Mouse (Mus musculus): Measurements from ENCODE around the gene Abca7. TPM values are rescaled to one million over a fixed set of nuclear protein-coding genes. Genes with fewer than 3 reads are reported as not detected.

Abca7 gene
- polyA plus RNA-seq, 1 experiment from 2014 or later, result 2.2 TPM

- H3K4me3 ChIP-seq, result peak overlapping the region; percentile 51
- peaks cover 31% of the 10 kb centered on the region for H3K36me3 ChIP-seq
- WGBS, result under 1% methylated on average over 35 of the region's 35 CpGs
- no peaks in the 10 kb centered on the region for H3K9me3 ChIP-seq
- peaks cover 16% of the 10 kb centered on the region for H3K4me1 ChIP-seq
- peaks cover 28% of the 10 kb centered on the region for H3K27me3 ChIP-seq
- peak overlapping the region; percentile 66 for H3K27ac ChIP-seq
- H3K9ac ChIP-seq, result peak overlapping the region; percentile 64
- H3K4me2 ChIP-seq, result peak overlapping the region; percentile 82
- peak; percentile 45; the same call in 1 of the 2 replicates for ATAC-seq (ENCODE audit: insufficient number of reproducible peaks, insufficient read depth, low FRiP score, low TSS enrichment, low read depth)
Observed at GRCm38 (mm10) chr10:79997034-79997760, 903 bp downstream of the Abca7 start.

- peaks cover 34% of the 10 kb centered on the region for H3K27me3 ChIP-seq
- ATAC-seq (ENCODE audit: insufficient number of reproducible peaks, insufficient read depth, low FRiP score, low TSS enrichment, low read depth), result no peak
- no peak overlapping the region for H3K27ac ChIP-seq
- peak overlapping the region; percentile 82 for H3K4me2 ChIP-seq
- peaks cover 25% of the 10 kb centered on the region for H3K36me3 ChIP-seq
- peak overlapping the region; percentile 2; the same call in 1 of the 2 replicates for H3K9ac ChIP-seq
- peaks cover 20% of the 10 kb centered on the region for H3K4me1 ChIP-seq
- 6% methylated on average over 15 of the region's 15 CpGs for WGBS
- H3K4me3 ChIP-seq, result peak overlapping the region; percentile 51
- H3K9me3 ChIP-seq, result no peaks in the 10 kb centered on the region
Observed at GRCm38 (mm10) chr10:79997819-79998218, 1.5 kb downstream of the Abca7 start.

DNA sequence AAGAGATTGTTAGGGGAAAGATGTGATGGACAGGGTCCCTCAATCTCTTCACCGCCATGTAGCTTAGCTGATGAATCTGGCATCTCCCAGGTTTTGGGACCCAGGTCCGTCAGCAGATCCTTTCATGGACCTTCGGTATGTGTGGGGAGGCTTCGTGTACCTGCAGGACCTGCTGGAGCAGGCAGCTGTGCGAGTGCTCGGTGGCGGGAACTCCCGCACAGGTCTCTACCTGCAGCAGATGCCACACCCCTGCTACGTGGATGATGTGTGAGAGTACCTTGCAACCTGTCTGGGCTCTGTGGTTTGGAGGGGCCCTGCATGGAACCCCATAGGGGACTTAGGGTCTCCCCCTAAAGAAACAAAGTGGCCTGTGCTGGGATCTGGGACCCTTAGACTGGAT, 5.7 kb downstream of the Abca7 start:
- ATAC-seq (ENCODE audit: insufficient number of reproducible peaks, insufficient read depth, low FRiP score, low TSS enrichment, low read depth), result no peak
- peaks cover 40% of the 10 kb centered on the region for H3K27me3 ChIP-seq
- peaks cover 32% of the 10 kb centered on the region for H3K4me1 ChIP-seq
- H3K36me3 ChIP-seq, result no peaks in the 10 kb centered on the region
- H3K9me3 ChIP-seq, result no peaks in the 10 kb centered on the region
- H3K4me2 ChIP-seq, result no peak overlapping the region
- H3K9ac ChIP-seq, result no peak overlapping the region
- no peak overlapping the region for H3K27ac ChIP-seq
- 69% methylated on average over 9 of the region's 9 CpGs for WGBS
- no peak overlapping the region for H3K4me3 ChIP-seq

GRCm38 (mm10) chr10:80002829-80003228, 6.5 kb downstream of the Abca7 start:
- H3K4me2 ChIP-seq, result peak overlapping the region; percentile 14
- peaks cover 28% of the 10 kb centered on the region for H3K4me1 ChIP-seq
- ATAC-seq (ENCODE audit: insufficient number of reproducible peaks, insufficient read depth, low FRiP score, low TSS enrichment, low read depth), result no peak
- 0 out of 2 replicates have a peak overlapping the region, but pooled peaks have one; percentile 16 for H3K27ac ChIP-seq
- H3K4me3 ChIP-seq, result no peak overlapping the region
- H3K9ac ChIP-seq, result peak overlapping the region; percentile 51; the same call in 1 of the 2 replicates
- 25% methylated on average over 21 of the region's 21 CpGs for WGBS
- H3K27me3 ChIP-seq, result peaks cover 36% of the 10 kb centered on the region
- H3K9me3 ChIP-seq, result no peaks in the 10 kb centered on the region
- no peaks in the 10 kb centered on the region for H3K36me3 ChIP-seq

- ATAC-seq (ENCODE audit: insufficient number of reproducible peaks, insufficient read depth, low FRiP score, low TSS enrichment, low read depth), result no peak
- H3K27ac ChIP-seq, result peak overlapping the region; percentile 14; the same call in 1 of the 2 replicates
- H3K36me3 ChIP-seq, result no peaks in the 10 kb centered on the region; the same call in 1 of the 2 replicates
- H3K27me3 ChIP-seq, result peaks cover 28% of the 10 kb centered on the region
- peak overlapping the region; percentile 51; the same call in 1 of the 2 replicates for H3K9ac ChIP-seq
- no peaks in the 10 kb centered on the region for H3K9me3 ChIP-seq
- 48% methylated on average over 9 of the region's 9 CpGs for WGBS
- H3K4me3 ChIP-seq, result no peak overlapping the region
- peaks cover 23% of the 10 kb centered on the region for H3K4me1 ChIP-seq
- peak overlapping the region; percentile 14 for H3K4me2 ChIP-seq
Observed at GRCm38 (mm10) chr10:80003374-80004232, 7.3 kb downstream of the Abca7 start.

GRCm38 (mm10) chr10:80004233-80004705, 8.0 kb downstream of the Abca7 start:
- H3K27ac ChIP-seq, result no peak overlapping the region
- H3K27me3 ChIP-seq, result peaks cover 23% of the 10 kb centered on the region
- no peak overlapping the region for H3K4me2 ChIP-seq
- no peaks in the 10 kb centered on the region for H3K9me3 ChIP-seq
- ATAC-seq (ENCODE audit: insufficient number of reproducible peaks, insufficient read depth, low FRiP score, low TSS enrichment, low read depth), result no peak
- no peak overlapping the region for H3K9ac ChIP-seq
- no peaks in the 10 kb centered on the region; the same call in 1 of the 2 replicates for H3K36me3 ChIP-seq
- H3K4me1 ChIP-seq, result peaks cover 23% of the 10 kb centered on the region
- 92% methylated on average over 8 of the region's 8 CpGs for WGBS
- H3K4me3 ChIP-seq, result no peak overlapping the region

DNA sequence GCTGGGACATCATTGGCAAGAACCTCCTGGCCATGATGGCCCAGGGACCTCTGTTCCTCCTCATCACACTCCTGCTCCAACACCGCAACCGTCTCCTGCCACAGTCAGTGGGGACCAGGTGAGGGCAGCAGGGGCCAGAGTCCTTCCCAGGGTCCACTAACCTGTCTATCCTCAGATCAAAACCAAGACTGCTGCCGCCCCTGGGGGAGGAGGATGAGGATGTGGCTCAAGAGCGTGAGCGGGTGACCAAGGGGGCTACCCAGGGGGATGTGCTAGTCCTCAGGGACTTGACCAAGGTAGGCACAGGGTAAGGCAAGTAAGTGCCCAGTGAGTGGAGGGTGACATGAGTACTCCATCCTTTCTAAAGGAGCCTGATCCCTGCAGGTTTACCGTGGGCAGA, 15.4 kb downstream of the Abca7 start:
- H3K36me3 ChIP-seq, result peaks cover 20% of the 10 kb centered on the region
- no peak for ATAC-seq (ENCODE audit: insufficient number of reproducible peaks, insufficient read depth, low FRiP score, low TSS enrichment, low read depth)
- H3K4me3 ChIP-seq, result no peak overlapping the region
- no peak overlapping the region for H3K27ac ChIP-seq
- no peak overlapping the region for H3K4me2 ChIP-seq
- 88% methylated on average over 6 of the region's 6 CpGs for WGBS
- peaks cover 6% of the 10 kb centered on the region; the same call in 1 of the 2 replicates for H3K4me1 ChIP-seq
- no peak overlapping the region for H3K9ac ChIP-seq
- H3K27me3 ChIP-seq, result peaks cover 53% of the 10 kb centered on the region
- peaks cover 9% of the 10 kb centered on the region for H3K9me3 ChIP-seq

- H3K27me3 ChIP-seq, result peaks cover 65% of the 10 kb centered on the region
- H3K4me3 ChIP-seq, result peak overlapping the region; percentile 1; the same call in 1 of the 2 replicates
- no peak overlapping the region for H3K9ac ChIP-seq
- H3K27ac ChIP-seq, result no peak overlapping the region
- peaks cover 20% of the 10 kb centered on the region for H3K36me3 ChIP-seq
- H3K4me2 ChIP-seq, result no peak overlapping the region
- WGBS, result 22% methylated on average over 25 of the region's 25 CpGs
- H3K9me3 ChIP-seq, result peaks cover 9% of the 10 kb centered on the region
- peaks cover 7% of the 10 kb centered on the region for H3K4me1 ChIP-seq
- ATAC-seq (ENCODE audit: insufficient number of reproducible peaks, insufficient read depth, low FRiP score, low TSS enrichment, low read depth), result no peak
Observed at GRCm38 (mm10) chr10:80013609-80014008, 17.3 kb downstream of the Abca7 start.

GRCm38 (mm10) chr10:80014484-80015290, 18.4 kb downstream of the Abca7 start:
- WGBS, result 21% methylated on average over 28 of the region's 28 CpGs
- Histone ChIP-seq H3K4me3 (no peak overlapping the region), H3K9me3 (peaks cover 9% of the 10 kb centered on the region), H3K4me1 (peaks cover 18% of the 10 kb centered on the region), H3K27me3 (peaks cover 76% of the 10 kb centered on the region), H3K9ac (0 out of 2 replicates have a peak overlapping the region, but pooled peaks have one; percentile 38), H3K36me3 (peaks cover 18% of the 10 kb centered on the region), H3K4me2 (no peak overlapping the region), H3K27ac (no peak overlapping the region)
- no peak for ATAC-seq (ENCODE audit: insufficient number of reproducible peaks, insufficient read depth, low FRiP score, low TSS enrichment, low read depth)

GRCm38 (mm10) chr10:80015583-80015982, 19.3 kb downstream of the Abca7 start:
- Histone ChIP-seq H3K9me3 (peaks cover 5% of the 10 kb centered on the region; the same call in 1 of the 2 replicates), H3K9ac (no peak overlapping the region), H3K4me3 (no peak overlapping the region), H3K36me3 (peaks cover 10% of the 10 kb centered on the region), H3K27ac (no peak overlapping the region), H3K4me2 (no peak overlapping the region), H3K4me1 (peaks cover 27% of the 10 kb centered on the region), H3K27me3 (peaks cover 85% of the 10 kb centered on the region)
- no peak for ATAC-seq (ENCODE audit: insufficient number of reproducible peaks, insufficient read depth, low FRiP score, low TSS enrichment, low read depth)
- WGBS, result 79% methylated on average over 10 of the region's 10 CpGs

GRCm38 (mm10) chr10:80016511-80016910, 20.2 kb downstream of the Abca7 start, which contains the start of gene Arhgap45:
Gene Arhgap45 (plus strand): TSS chr10:80016653.
- Histone ChIP-seq H3K27ac (no peak within 1 kb of the TSS), H3K4me3 (no peak within 1 kb of the TSS), H3K4me2 (no peak within 1 kb of the TSS), H3K27me3 (peaks cover 85% of the 10 kb centered on the region), H3K4me1 (peaks cover 27% of the 10 kb centered on the region), H3K9ac (no peak within 1 kb of the TSS; the same call in 1 of the 2 replicates), H3K9me3 (no peaks in the 10 kb centered on the region), H3K36me3 (peaks cover 2% of the 10 kb centered on the region; the same call in 1 of the 2 replicates)
- no peak for ATAC-seq (ENCODE audit: insufficient number of reproducible peaks, insufficient read depth, low FRiP score, low TSS enrichment, low read depth)
- 60% methylated on average over 11 of the region's 11 CpGs for WGBS
